Mouse (Mus musculus): ENCODE results near the gene Spef1. TPM values are rescaled to one million over a fixed set of nuclear protein-coding genes. Genes with fewer than 3 reads are reported as not detected.
A peak's percentile ranks its signal among the peaks of the same experiment; 100 is the strongest.
"Not testable (repeated sequence)": the region's sequence is repeated elsewhere in the genome, so short reads cannot be mapped to it uniquely, and the experiment has no call there.

Gene Spef1
- 10.8 and 11.5 TPM in 2 replicates for polyA plus RNA-seq (2015; fragmentation: Nextera tagmentation; extraction: Ambion mirVana)

DNA sequence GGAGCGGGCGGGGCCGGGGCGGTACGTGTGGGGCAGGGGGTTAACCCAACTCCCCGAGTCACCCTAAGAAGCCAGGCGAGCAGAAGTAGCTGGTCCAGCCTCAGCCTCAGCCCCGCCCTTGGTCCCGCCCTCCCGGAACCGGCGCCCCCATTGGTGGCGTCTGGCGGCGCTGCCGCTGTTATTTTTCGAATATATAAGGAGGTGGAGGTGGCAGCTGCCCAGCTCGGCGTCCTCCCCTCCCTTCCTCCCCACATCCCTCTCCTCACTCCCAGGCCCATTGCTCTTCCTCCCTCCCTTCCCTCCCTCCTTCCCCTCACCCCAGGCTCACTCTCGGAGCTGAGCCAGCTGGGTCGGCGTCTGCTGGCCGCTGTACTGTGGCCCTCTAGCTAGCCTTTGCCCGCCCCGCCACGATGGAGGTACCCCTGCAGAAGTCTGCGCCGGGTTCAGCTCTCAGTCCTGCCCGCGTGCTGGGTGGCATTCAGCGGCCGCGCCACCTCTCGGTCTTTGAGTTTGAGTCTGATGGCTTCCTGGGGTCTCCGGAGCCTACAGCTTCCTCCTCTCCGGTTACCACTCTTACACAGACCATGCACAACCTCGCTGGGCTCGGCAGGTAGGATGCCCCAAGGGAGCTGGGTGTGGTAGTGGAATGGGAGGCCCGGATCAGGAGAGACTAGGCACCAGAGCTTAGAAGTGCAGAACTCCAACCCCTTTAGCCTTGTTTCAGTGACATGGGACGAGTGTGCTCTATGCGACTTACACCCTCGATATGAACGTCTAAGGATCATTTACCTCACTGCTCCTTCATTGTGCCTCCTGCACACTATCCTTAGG is at the start of gene Spef1, which contains the start of gene Cdc25b:
Gene Spef1 (minus strand): TSS at position 512 of the 831 bp plus-strand sequence.
Gene Cdc25b (plus strand): TSS at position 179 of the 831 bp plus-strand sequence.
- Histone ChIP-seq H3K9me3 (no peaks in the 10 kb centered on the region), H3K36me3 (no peaks in the 10 kb centered on the region), H3K27me3 (peaks cover 3% of the 10 kb centered on the region; the same call in 1 of the 2 replicates), H3K27ac (peak within 1 kb of the TSS; percentile 70), H3K4me3 (replicated peaks) (peak within 1 kb of the TSS; percentile 70), H3K4me1 (replicated peaks) (peaks cover 52% of the 10 kb centered on the region), H3K4me2 (replicated peaks) (peak within 1 kb of the TSS; percentile 63), H3K9ac (replicated peaks) (peak within 1 kb of the TSS; percentile 79)
- WGBS, result under 1% methylated on average over 43 of the region's 43 CpGs
- ATAC-seq, result peak; percentile 88

DNA sequence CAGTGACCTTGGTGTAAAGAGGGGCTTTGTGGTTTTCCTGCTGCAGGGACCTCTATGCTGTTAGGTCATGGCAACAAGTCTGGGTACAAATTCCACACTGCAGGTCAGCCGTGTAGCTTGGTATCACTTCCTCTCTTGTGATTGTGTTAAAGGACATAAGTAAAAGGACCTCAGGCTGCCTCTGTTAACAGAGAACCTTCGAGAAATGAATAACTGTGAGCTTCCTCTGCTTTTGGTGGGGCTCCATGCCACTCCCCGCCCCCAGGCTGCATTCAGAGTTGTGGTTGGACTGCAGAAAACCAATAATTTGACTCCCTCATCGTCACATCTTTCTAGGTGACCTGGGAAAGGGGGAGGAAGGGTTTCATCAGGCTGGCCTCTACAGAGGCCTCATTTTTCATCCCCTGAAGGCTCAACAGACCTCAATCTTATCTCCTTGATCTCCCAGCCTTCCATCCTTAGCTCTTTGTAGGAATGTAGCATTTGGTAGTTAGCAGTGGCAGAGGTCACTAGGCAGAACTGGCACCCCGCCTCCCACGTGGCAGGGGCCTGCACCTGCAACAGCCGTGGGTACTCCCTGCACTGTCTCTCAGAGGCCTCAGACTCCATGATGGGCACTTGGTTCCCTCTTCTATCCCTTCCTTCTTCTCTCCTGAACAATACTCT is 48.0 kb upstream of the Spef1 start:
- no peak overlapping the region for H3K27ac ChIP-seq

GRCm38 (mm10) chr2:131234127-131234650 is 47.1 kb upstream of the Spef1 start:
- no peaks in the 10 kb centered on the region for H3K36me3 ChIP-seq
- ATAC-seq, result peak; percentile 32
- H3K9me3 ChIP-seq, result no peaks in the 10 kb centered on the region
- 12% methylated on average over 28 of the region's 28 CpGs for WGBS
- peaks cover 19% of the 10 kb centered on the region for H3K4me1 ChIP-seq (replicated peaks)
- H3K27ac ChIP-seq, result no peak overlapping the region
- H3K4me2 ChIP-seq (replicated peaks), result peak overlapping the region; percentile 83
- H3K27me3 ChIP-seq, result no peaks in the 10 kb centered on the region
- H3K4me3 ChIP-seq (replicated peaks), result peak overlapping the region; percentile 52
- H3K9ac ChIP-seq (replicated peaks), result peak overlapping the region; percentile 64

More for the DNA sequence above, 48.0 kb upstream of the Spef1 start:
- peak overlapping the region; percentile 83 for H3K4me2 ChIP-seq (replicated peaks)
- 85% methylated on average over 7 of the region's 7 CpGs for WGBS
- H3K36me3 ChIP-seq, result no peaks in the 10 kb centered on the region
- peaks cover 19% of the 10 kb centered on the region for H3K4me1 ChIP-seq (replicated peaks)
- no peaks in the 10 kb centered on the region for H3K9me3 ChIP-seq
- no peak overlapping the region for H3K9ac ChIP-seq (replicated peaks)
- H3K4me3 ChIP-seq (replicated peaks), result no peak overlapping the region
- no peaks in the 10 kb centered on the region for H3K27me3 ChIP-seq
- no peak for ATAC-seq

DNA sequence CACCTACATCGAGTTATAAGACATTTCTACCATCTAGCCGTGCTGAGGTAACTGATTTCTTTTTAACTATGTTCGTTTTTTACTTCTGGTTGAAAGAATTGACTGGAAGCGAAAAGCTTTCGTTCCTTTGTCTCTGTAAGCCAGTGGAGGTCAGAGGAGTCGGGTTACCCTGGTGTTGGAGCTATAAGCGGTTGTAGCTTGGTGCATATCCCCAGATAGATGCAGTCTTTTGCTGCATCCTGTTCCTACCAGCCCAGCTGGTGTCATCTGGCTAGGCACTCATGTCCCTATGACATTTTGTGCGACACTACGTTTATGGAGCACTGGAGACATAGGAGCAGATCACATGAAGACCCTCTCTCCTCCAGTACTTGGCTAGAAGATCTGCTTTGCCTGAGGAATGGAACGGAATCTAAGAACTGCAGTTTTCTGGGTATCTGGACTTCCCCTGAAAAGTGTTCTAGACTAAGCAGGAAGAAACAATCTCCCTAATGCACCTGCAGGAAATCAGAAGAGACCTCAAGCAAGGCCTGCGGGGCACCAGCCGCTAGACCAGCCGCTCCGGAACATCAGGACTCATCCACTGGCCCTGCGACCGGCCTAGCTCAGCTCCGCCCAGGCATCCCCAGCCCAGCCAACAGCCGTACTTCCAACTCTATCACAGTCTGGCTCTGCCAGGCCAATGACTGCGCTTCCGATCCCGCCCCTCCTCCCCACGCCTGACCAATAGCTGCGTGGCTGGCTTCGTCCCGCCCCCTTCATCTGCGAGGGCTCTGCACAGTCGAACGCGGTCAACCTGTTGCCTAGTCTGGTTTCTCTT is 46.4 kb upstream of the Spef1 start, which contains the start of gene Mavs:
Gene Mavs (plus strand): TSS at position 757 of the 820 bp plus-strand sequence.
- peak; percentile 100 for ATAC-seq
- WGBS, result 8% methylated on average over 29 of the region's 29 CpGs
- H3K9ac ChIP-seq (replicated peaks), result peak within 1 kb of the TSS; percentile 64
- no peaks in the 10 kb centered on the region for H3K27me3 ChIP-seq
- H3K36me3 ChIP-seq, result no peaks in the 10 kb centered on the region
- H3K4me1 ChIP-seq (replicated peaks), result peaks cover 19% of the 10 kb centered on the region
- no peaks in the 10 kb centered on the region for H3K9me3 ChIP-seq
- peak within 1 kb of the TSS; percentile 52 for H3K4me3 ChIP-seq (replicated peaks)
- no peak within 1 kb of the TSS for H3K27ac ChIP-seq
- peak within 1 kb of the TSS; percentile 83 for H3K4me2 ChIP-seq (replicated peaks)

DNA sequence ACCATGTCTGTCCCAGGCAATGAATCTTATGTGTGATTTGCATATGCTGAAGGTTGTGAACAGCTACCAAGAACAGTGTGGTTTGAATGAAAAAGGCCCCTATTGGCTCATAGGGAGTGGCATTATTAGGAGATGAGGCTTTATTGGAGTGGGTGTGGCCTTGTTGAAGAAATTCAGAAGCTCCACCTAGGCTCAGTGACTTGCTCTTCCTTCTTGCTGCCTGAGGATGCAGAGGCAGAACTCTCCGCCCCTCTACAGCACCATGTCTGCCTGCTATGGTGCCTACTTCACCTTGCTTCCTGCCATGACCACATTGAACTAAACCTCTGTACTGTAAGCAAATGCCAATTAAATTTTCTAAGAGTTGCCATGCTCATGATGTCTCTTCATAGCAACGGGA is 45.5 kb upstream of the Spef1 start:
- Histone ChIP-seq H3K9me3 (no peaks in the 10 kb centered on the region), H3K27me3 (no peaks in the 10 kb centered on the region), H3K27ac (no peak overlapping the region), H3K4me3 (replicated peaks) (no peak overlapping the region), H3K9ac (replicated peaks) (no peak overlapping the region), H3K36me3 (no peaks in the 10 kb centered on the region), H3K4me1 (replicated peaks) (peaks cover 19% of the 10 kb centered on the region), H3K4me2 (replicated peaks) (no peak overlapping the region)
- no peak for ATAC-seq
- WGBS, result 91% methylated on average over 2 of the region's 2 CpGs

DNA sequence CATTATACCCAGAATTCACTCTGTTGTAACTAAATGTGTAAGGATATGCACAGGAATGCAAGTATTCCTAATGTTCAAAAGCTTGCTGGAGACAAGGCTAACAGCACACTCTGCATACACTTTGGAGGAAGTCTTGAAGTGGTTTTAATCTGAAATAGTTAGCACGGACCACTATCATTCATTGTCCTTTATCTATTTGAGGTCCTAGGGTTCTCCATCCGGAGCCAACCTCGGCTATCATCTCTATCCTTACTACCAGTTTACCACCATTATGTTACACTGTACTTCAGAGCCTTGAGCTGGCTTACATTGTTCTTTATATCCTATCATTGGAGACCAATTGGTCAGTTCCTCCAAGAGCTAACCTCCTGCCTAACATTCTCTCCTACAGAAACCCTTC is 40.2 kb upstream of the Spef1 start:
- no peaks in the 10 kb centered on the region for H3K27me3 ChIP-seq
- no peaks in the 10 kb centered on the region for H3K9me3 ChIP-seq
- H3K27ac ChIP-seq, result no peak overlapping the region
- H3K9ac ChIP-seq (replicated peaks), result no peak overlapping the region
- 89% methylated on average over 3 of the region's 3 CpGs for WGBS
- H3K4me1 ChIP-seq (replicated peaks), result no peaks in the 10 kb centered on the region
- H3K4me2 ChIP-seq (replicated peaks), result no peak overlapping the region
- no peaks in the 10 kb centered on the region for H3K36me3 ChIP-seq
- H3K4me3 ChIP-seq (replicated peaks), result no peak overlapping the region
- no peak for ATAC-seq

- H3K36me3 ChIP-seq; H3K27me3 ChIP-seq; ATAC-seq; H3K9ac ChIP-seq (replicated peaks); H3K4me3 ChIP-seq (replicated peaks); H3K27ac ChIP-seq; H3K4me2 ChIP-seq (replicated peaks); H3K9me3 ChIP-seq; H3K4me1 ChIP-seq (replicated peaks): not testable (repeated sequence)
- 88% methylated on average over 2 of the region's 2 CpGs for WGBS
Observed at GRCm38 (mm10) chr2:131226669-131227068, 39.6 kb upstream of the Spef1 start.

DNA sequence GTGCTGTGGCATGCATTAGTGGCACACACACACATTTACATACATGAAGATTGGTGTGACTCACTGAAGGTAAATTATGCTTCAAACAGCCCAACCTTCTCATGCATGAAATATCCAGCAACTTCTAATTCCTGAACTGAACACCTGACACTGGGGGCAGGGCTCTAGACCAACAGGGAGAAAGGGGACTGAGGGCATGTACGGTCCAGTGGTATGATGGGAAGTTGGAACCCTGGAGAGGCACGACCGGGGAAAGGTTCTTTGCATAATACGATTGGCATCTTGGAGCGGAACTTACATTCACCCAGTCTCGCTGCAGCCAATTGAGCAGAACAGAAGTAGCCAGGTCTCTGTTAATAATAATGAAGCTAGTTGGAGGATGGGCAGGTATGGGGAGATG is 38.1 kb upstream of the Spef1 start:
- no peaks in the 10 kb centered on the region for H3K27me3 ChIP-seq
- no peaks in the 10 kb centered on the region for H3K36me3 ChIP-seq
- H3K4me1 ChIP-seq (replicated peaks), result no peaks in the 10 kb centered on the region
- no peak overlapping the region for H3K9ac ChIP-seq (replicated peaks)
- H3K4me3 ChIP-seq (replicated peaks), result no peak overlapping the region
- 90% methylated on average over 6 of the region's 6 CpGs for WGBS
- H3K9me3 ChIP-seq, result no peaks in the 10 kb centered on the region
- no peak overlapping the region for H3K4me2 ChIP-seq (replicated peaks)
- H3K27ac ChIP-seq, result no peak overlapping the region
- ATAC-seq, result no peak

DNA sequence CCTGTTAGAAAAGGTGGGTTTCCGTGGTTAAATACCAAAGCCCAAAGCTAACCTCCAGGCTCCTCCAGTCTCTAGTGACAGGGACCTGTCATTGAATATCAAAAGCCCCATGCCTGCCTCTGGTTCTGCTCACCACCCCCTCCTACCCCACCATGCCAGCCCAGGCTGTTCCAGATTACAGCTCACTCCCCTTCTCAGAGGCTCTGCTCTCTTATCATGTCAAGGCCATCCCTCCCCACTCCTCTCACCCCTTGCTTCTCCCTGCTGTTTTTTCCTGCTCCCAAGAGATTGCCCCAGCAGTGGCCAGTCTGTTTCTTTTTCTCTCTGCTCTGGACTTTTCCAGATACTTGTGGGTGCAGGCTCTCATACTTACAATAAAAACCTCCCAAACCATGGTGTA is 36.5 kb upstream of the Spef1 start:
- Histone ChIP-seq H3K27me3 (no peaks in the 10 kb centered on the region), H3K9me3 (no peaks in the 10 kb centered on the region), H3K27ac (no peak overlapping the region), H3K4me1 (replicated peaks) (no peaks in the 10 kb centered on the region), H3K9ac (replicated peaks) (no peak overlapping the region), H3K4me3 (replicated peaks) (no peak overlapping the region), H3K4me2 (replicated peaks) (no peak overlapping the region), H3K36me3 (no peaks in the 10 kb centered on the region)
- no peak for ATAC-seq
- 63% methylated on average over 1 of the region's 1 CpGs for WGBS

GRCm38 (mm10) chr2:131222562-131222961 is 35.5 kb upstream of the Spef1 start:
- Histone ChIP-seq H3K27ac (no peak overlapping the region), H3K27me3 (no peaks in the 10 kb centered on the region), H3K4me2 (replicated peaks) (no peak overlapping the region), H3K4me1 (replicated peaks) (no peaks in the 10 kb centered on the region), H3K9me3 (no peaks in the 10 kb centered on the region), H3K9ac (replicated peaks) (no peak overlapping the region), H3K4me3 (replicated peaks) (no peak overlapping the region), H3K36me3 (no peaks in the 10 kb centered on the region)
- WGBS, result 70% methylated on average over 5 of the region's 5 CpGs
- ATAC-seq, result no peak

- no peaks in the 10 kb centered on the region for H3K9me3 ChIP-seq
- no peak overlapping the region for H3K27ac ChIP-seq
- no peak for ATAC-seq
- H3K4me3 ChIP-seq (replicated peaks), result no peak overlapping the region
- H3K27me3 ChIP-seq, result no peaks in the 10 kb centered on the region
- H3K4me2 ChIP-seq (replicated peaks), result no peak overlapping the region
- no peaks in the 10 kb centered on the region for H3K4me1 ChIP-seq (replicated peaks)
- WGBS, result 87% methylated on average over 3 of the region's 3 CpGs
- H3K36me3 ChIP-seq, result no peaks in the 10 kb centered on the region
- H3K9ac ChIP-seq (replicated peaks), result no peak overlapping the region
Observed at GRCm38 (mm10) chr2:131221853-131222515, 34.9 kb upstream of the Spef1 start.
